Mouse (Mus musculus): ENCODE data around the gene Dnajc16. TPM values are rescaled to one million over a fixed set of nuclear protein-coding genes. Genes with fewer than 3 reads are reported as not detected.
A peak's percentile ranks its signal among the peaks of the same experiment; 100 is the strongest.

Gene Dnajc16
- total and polyA plus RNA-seq, 2 experiments from 2014 or later: 6.1 to 17.5 TPM

DNA sequence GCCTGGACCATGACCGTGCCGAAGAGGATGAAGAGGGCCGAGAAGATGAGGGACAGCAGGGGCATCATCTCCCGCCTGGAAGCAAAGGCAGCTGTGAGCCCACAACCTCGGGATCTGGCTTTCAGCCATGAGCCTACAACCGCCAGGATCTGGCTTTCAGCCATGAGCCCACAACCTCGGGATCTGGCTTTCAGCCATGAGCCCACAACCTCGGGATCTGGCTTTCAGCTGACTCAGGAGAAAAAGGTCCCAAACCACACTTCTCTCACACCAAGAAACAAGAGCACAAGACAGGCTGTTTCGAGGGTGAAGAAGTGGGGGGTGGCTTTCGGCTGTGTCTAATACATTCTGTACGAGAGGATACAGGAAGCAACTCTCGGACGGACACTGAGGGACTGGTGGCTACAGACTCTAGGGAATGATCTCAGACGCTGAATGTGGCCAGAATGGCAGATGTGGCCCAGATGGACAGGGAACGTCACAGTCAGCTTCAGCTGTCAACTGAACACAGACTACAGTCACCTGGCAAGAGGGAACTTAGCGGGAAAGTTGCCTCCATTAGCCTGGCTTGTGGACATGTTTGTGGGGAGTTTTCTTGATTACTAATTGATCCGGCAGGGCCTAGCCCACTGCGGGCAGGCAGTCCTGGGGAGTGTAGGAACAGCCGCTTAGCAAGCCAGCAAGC is 23.9 kb downstream of the Dnajc16 start:
- no peak for TF ChIP-seq CTCF (IDR thresholded peaks at IDR 0.05; ENCODE audit: low read depth)
- Histone ChIP-seq H3K27me3 (ENCODE audit: insufficient read depth, low read length) (no peaks in the 10 kb centered on the region), H3K4me2 (ENCODE audit: low read depth, low read length) (0 out of 2 replicates have a peak overlapping the region, but pooled peaks have one; percentile 29), H3K9me3 (ENCODE audit: low read length) (no peaks in the 10 kb centered on the region), H3K4me1 (ENCODE audit: insufficient read depth, low read length) (no peaks in the 10 kb centered on the region; the same call in 1 of the 2 replicates), H3K4me3 (ENCODE audit: low read length) (no peak overlapping the region), H3K27ac (peak overlapping the region; percentile 77), H3K36me3 (ENCODE audit: insufficient read depth, low read length) (peaks cover 60% of the 10 kb centered on the region), H3K9ac (replicated peaks; ENCODE audit: low read length) (no peak overlapping the region)
- peak; percentile 76 for ATAC-seq
- 24% methylated on average over 19 of the region's 19 CpGs for WGBS
- DNase-seq (ENCODE audit: low spot score): peak; percentile 88

- peak; percentile 41; the same call in 1 of the 2 replicates for ATAC-seq
- no peak for TF ChIP-seq CTCF (IDR thresholded peaks at IDR 0.05; ENCODE audit: low read depth)
- H3K9ac ChIP-seq (replicated peaks; ENCODE audit: low read length): no peak overlapping the region
These were observed 24.4 kb downstream of the Dnajc16 start for GRCm38 (mm10) chr4:141766316-141766667.

DNA sequence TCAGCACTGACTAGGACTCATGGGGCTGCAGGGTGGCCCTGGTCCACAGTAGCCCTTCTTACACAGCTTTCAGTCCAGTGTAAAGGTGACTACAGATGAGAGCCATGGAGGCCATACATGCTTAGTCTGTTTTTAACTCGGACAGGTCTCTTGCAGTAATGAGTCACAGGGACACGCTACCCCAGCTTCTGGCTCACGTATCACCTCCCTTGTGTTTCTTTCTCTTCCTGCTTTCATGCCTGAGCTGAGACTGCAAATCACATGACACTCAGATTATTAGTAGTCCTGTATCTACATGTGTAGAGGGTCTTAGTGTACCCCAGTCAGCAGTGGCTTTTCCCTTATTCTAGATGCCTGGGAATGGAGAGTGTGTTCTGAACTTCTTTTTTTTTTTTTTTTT is 25.7 kb downstream of the Dnajc16 start:
- Histone ChIP-seq H3K27me3 (ENCODE audit: insufficient read depth, low read length) (no peaks in the 10 kb centered on the region), H3K27ac (no peak overlapping the region), H3K9ac (replicated peaks; ENCODE audit: low read length) (no peak overlapping the region), H3K9me3 (ENCODE audit: low read length) (no peaks in the 10 kb centered on the region), H3K36me3 (ENCODE audit: insufficient read depth, low read length) (peaks cover 47% of the 10 kb centered on the region), H3K4me2 (ENCODE audit: low read depth, low read length) (no peak overlapping the region), H3K4me1 (ENCODE audit: insufficient read depth, low read length) (no peaks in the 10 kb centered on the region; the same call in 1 of the 2 replicates), H3K4me3 (ENCODE audit: low read length) (no peak overlapping the region)
- DNase-seq (ENCODE audit: low spot score): no peak
- TF ChIP-seq CTCF (IDR thresholded peaks at IDR 0.05; ENCODE audit: low read depth): no peak
- 93% methylated on average over 3 of the region's 3 CpGs for WGBS
- ATAC-seq: no peak

More at GRCm38 (mm10) chr4:141766316-141766667, 24.4 kb downstream of the Dnajc16 start:
- H3K4me2 ChIP-seq (ENCODE audit: low read depth, low read length): no peak overlapping the region
- DNase-seq (ENCODE audit: low spot score): no peak
- H3K4me3 ChIP-seq (ENCODE audit: low read length): no peak overlapping the region
- peak overlapping the region; percentile 77 for H3K27ac ChIP-seq
- WGBS: 38% methylated on average over 8 of the region's 8 CpGs
- H3K4me1 ChIP-seq (ENCODE audit: insufficient read depth, low read length): no peaks in the 10 kb centered on the region; the same call in 1 of the 2 replicates
- H3K36me3 ChIP-seq (ENCODE audit: insufficient read depth, low read length): peaks cover 58% of the 10 kb centered on the region
- no peaks in the 10 kb centered on the region for H3K9me3 ChIP-seq (ENCODE audit: low read length)
- H3K27me3 ChIP-seq (ENCODE audit: insufficient read depth, low read length): no peaks in the 10 kb centered on the region

DNA sequence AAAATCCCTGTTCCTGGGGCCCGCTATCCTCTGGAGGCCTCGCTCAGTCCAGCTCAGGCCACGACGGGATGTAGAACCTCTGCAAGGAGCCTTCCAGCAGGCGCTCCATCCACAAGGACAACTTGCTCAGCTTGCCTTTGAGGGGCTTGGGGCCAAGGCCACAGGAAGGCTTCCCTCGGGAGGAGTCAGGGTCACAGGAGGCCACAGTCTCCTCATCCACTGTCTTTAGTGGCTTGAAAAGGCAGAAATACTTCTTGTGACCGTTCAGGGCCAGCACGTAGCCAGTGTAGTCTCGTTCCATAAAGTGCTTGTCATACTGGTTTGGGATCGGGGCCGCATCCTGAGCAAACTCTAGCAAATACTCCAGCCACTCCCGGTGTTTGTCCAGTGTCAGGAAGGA is 27.3 kb downstream of the Dnajc16 start:
- Histone ChIP-seq H3K36me3 (ENCODE audit: insufficient read depth, low read length) (peaks cover 32% of the 10 kb centered on the region), H3K4me1 (ENCODE audit: insufficient read depth, low read length) (no peaks in the 10 kb centered on the region; the same call in 1 of the 2 replicates), H3K4me3 (ENCODE audit: low read length) (no peak overlapping the region), H3K4me2 (ENCODE audit: low read depth, low read length) (no peak overlapping the region), H3K9ac (replicated peaks; ENCODE audit: low read length) (no peak overlapping the region), H3K27me3 (ENCODE audit: insufficient read depth, low read length) (no peaks in the 10 kb centered on the region), H3K27ac (no peak overlapping the region), H3K9me3 (ENCODE audit: low read length) (no peaks in the 10 kb centered on the region)
- WGBS: 92% methylated on average over 12 of the region's 12 CpGs
- TF ChIP-seq CTCF (IDR thresholded peaks at IDR 0.05; ENCODE audit: low read depth): no peak
- ATAC-seq (no peak), DNase-seq (ENCODE audit: low spot score) (no peak)

DNA sequence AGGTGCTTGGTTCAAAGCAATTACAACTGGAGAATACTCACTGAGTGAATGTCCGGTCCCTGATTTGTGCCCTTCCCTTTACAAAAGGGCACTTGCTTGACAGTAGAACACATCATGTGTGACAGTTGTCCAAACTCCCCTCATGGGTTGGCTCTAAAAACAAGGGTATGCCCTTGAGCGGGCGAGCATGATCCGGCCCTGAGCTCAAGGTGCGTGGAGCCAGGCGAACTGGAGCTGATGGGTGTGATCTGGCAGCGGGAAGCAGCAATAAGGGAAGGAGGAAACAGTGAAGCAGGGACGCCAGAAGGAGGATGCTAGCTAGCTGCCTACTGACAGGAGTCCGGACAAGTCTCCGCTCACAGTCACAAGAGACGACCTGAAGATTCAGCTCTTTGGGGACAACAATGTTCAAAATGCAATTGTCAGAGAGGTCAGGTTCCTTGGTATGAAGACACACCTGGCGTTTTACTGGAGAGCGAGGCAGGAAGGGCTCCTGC is 28.6 kb downstream of the Dnajc16 start:
- DNase-seq (ENCODE audit: low spot score): no peak
- Histone ChIP-seq H3K36me3 (ENCODE audit: insufficient read depth, low read length) (peaks cover 30% of the 10 kb centered on the region), H3K4me1 (ENCODE audit: insufficient read depth, low read length) (no peaks in the 10 kb centered on the region), H3K27me3 (ENCODE audit: insufficient read depth, low read length) (no peaks in the 10 kb centered on the region), H3K9me3 (ENCODE audit: low read length) (no peaks in the 10 kb centered on the region), H3K27ac (no peak overlapping the region), H3K4me2 (ENCODE audit: low read depth, low read length) (no peak overlapping the region), H3K4me3 (ENCODE audit: low read length) (no peak overlapping the region), H3K9ac (replicated peaks; ENCODE audit: low read length) (no peak overlapping the region)
- TF ChIP-seq CTCF (IDR thresholded peaks at IDR 0.05; ENCODE audit: low read depth): no peak
- no peak for ATAC-seq
- WGBS: 90% methylated on average over 13 of the region's 13 CpGs

GRCm38 (mm10) chr4:141760942-141761341 is 29.8 kb downstream of the Dnajc16 start:
- WGBS: 83% methylated on average over 4 of the region's 4 CpGs
- ATAC-seq: no peak

More at GRCm38 (mm10) chr4:141760942-141761341, 29.8 kb downstream of the Dnajc16 start:
- Histone ChIP-seq H3K27me3 (ENCODE audit: insufficient read depth, low read length) (no peaks in the 10 kb centered on the region), H3K27ac (no peak overlapping the region), H3K36me3 (ENCODE audit: insufficient read depth, low read length) (peaks cover 30% of the 10 kb centered on the region), H3K4me1 (ENCODE audit: insufficient read depth, low read length) (no peaks in the 10 kb centered on the region), H3K9ac (replicated peaks; ENCODE audit: low read length) (no peak overlapping the region), H3K4me2 (ENCODE audit: low read depth, low read length) (no peak overlapping the region), H3K9me3 (ENCODE audit: low read length) (no peaks in the 10 kb centered on the region), H3K4me3 (ENCODE audit: low read length) (no peak overlapping the region)
- TF ChIP-seq CTCF (IDR thresholded peaks at IDR 0.05; ENCODE audit: low read depth): no peak
- no peak for DNase-seq (ENCODE audit: low spot score)
